Mouse (Mus musculus): ENCODE results near the gene Pwwp2a. TPM values are rescaled to one million over a fixed set of nuclear protein-coding genes. Genes with fewer than 3 reads are reported as not detected.

The Pwwp2a gene
- 9.4 and 11.9 TPM in 2 replicates for polyA plus RNA-seq (2015; fragmentation: Nextera tagmentation; extraction: Ambion mirVana)

- H3K36me3 ChIP-seq (ENCODE audit: control insufficient read depth, insufficient read depth, low read length) = peaks cover under 1% of the 10 kb centered on the region; the same call in 1 of the 2 replicates
These were observed at the start of gene Pwwp2a for GRCm38 (mm10) chr11:43681472-43682414. TSS of gene Pwwp2a (plus strand) at chr11:43681998.

DNA sequence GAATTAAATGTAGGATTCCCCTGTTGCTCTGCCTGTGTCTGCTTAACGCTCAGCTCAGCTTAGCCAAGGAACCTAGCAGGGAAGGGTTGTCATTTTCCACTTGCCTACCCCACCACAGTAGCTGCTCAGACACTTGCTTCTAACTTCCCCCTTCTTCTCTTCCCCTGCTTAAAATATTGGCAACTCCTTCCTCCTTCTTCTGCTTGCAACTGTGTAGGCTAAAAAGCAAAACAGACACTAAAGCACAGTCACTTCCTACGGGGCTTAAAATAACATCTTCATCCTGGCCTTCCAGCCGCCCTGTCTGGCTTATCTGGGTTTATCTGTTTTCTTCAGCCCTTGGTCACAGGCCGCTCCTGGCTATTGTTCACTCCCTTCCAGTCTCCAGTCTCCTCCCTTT is 49.2 kb upstream of the Pwwp2a start:
- Histone ChIP-seq H3K36me3 (ENCODE audit: control insufficient read depth, insufficient read depth, low read length) (no peaks in the 10 kb centered on the region), H3K4me1 (ENCODE audit: control insufficient read depth, insufficient read depth, low read length) (peaks cover 20% of the 10 kb centered on the region), H3K4me2 (ENCODE audit: low read depth, low read length) (no peak overlapping the region), H3K27ac (ENCODE audit: low read length) (peak overlapping the region; percentile 22; the same call in 1 of the 2 replicates), H3K27me3 (ENCODE audit: control insufficient read depth, insufficient read depth, low read length) (no peaks in the 10 kb centered on the region), H3K9ac (ENCODE audit: low read length) (0 out of 2 replicates have a peak overlapping the region, but pooled peaks have one; percentile 3), H3K9me3 (replicated peaks; ENCODE audit: control insufficient read depth, low read length) (no peaks in the 10 kb centered on the region), H3K4me3 (replicated peaks; ENCODE audit: low read length) (no peak overlapping the region)
- no peak for ATAC-seq (ENCODE audit: insufficient read depth, low FRiP score)
- WGBS = 26% methylated on average over 4 of the region's 4 CpGs

More at GRCm38 (mm10) chr11:43681472-43682414, at the start of gene Pwwp2a:
- peak; percentile 100 for ATAC-seq (ENCODE audit: insufficient read depth, low FRiP score)
- H3K27me3 ChIP-seq (ENCODE audit: control insufficient read depth, insufficient read depth, low read length) = no peaks in the 10 kb centered on the region
- H3K9me3 ChIP-seq (replicated peaks; ENCODE audit: control insufficient read depth, low read length) = no peaks in the 10 kb centered on the region
- H3K27ac ChIP-seq (ENCODE audit: low read length) = peak within 1 kb of the TSS; percentile 93
- peak within 1 kb of the TSS; percentile 80 for H3K4me2 ChIP-seq (ENCODE audit: low read depth, low read length)
- WGBS = 0% methylated on average over 73 of the region's 87 CpGs
- H3K4me1 ChIP-seq (ENCODE audit: control insufficient read depth, insufficient read depth, low read length) = peaks cover 6% of the 10 kb centered on the region; the same call in 1 of the 2 replicates
- H3K4me3 ChIP-seq (replicated peaks; ENCODE audit: low read length) = peak within 1 kb of the TSS; percentile 86
- H3K9ac ChIP-seq (ENCODE audit: low read length) = peak within 1 kb of the TSS; percentile 98

DNA sequence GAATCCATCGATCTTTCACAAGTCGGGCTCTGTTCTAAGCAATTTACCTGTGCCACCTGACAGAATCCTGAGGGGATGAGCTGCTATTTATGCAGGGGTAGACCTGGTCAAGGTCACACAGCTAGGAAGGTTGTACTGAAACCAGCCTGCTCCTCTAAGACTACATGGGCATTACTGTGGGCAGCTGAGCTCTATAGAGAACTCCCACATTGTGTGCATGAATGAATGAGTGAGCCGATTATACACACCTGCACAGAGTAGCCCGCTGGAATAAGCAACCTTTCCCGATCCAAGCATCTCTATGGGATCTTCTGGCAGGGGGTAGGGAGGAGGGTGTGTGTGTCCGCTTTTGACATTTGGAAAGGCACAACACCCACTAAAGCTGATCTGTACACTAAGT is 48.6 kb upstream of the Pwwp2a start:
- peak overlapping the region; percentile 74; the same call in 1 of the 2 replicates for H3K27ac ChIP-seq (ENCODE audit: low read length)
- 64% methylated on average over 6 of the region's 6 CpGs for WGBS

DNA sequence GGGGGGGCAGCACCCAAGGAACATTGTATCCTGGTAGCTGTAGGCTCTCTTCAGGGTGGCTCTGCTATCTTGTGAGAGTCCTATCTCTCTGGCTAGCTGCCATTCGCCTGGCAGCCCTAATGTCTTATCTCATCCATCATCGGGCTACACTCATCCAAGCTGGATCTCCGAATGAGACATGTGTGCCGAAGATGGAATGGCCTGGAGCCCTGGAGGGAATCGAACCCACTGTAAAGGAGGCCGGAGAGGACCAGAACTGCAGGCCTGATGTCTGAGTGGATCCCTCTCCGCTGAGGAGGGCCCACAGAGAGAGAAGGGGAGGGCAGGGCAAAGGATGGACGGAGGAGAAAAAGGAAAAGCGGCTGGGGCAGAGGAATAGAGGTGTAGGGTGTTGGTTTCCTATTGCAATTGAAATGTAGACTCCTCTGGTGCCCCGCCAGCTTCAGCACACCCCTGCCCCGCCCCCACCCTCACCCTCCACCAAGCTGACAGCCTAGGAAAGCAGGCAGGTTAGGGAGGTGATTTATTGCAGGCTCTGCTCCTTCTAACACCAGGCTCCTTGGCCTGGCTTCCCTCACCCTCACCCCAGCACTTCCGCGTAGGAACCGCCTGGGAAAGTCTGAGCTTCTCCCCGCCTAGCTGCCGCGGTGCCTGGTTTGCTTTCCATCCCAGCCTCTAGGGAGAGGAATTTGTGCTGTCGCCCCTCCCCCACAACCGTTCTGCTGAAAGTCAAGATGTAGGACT is 48.0 kb upstream of the Pwwp2a start:
- Histone ChIP-seq H3K36me3 (ENCODE audit: control insufficient read depth, insufficient read depth, low read length) (no peaks in the 10 kb centered on the region), H3K4me2 (ENCODE audit: low read depth, low read length) (peak overlapping the region; percentile 39), H3K4me1 (ENCODE audit: control insufficient read depth, insufficient read depth, low read length) (peaks cover 20% of the 10 kb centered on the region), H3K9me3 (replicated peaks; ENCODE audit: control insufficient read depth, low read length) (no peaks in the 10 kb centered on the region), H3K4me3 (replicated peaks; ENCODE audit: low read length) (no peak overlapping the region), H3K27me3 (ENCODE audit: control insufficient read depth, insufficient read depth, low read length) (no peaks in the 10 kb centered on the region), H3K9ac (ENCODE audit: low read length) (peak overlapping the region; percentile 56; the same call in 1 of the 2 replicates), H3K27ac (ENCODE audit: low read length) (peak overlapping the region; percentile 74)
- whole genome bisulfite sequencing = 13% methylated on average over 19 of the region's 19 CpGs
- ATAC-seq (ENCODE audit: insufficient read depth, low FRiP score) = peak; percentile 88

More for the DNA sequence above, 48.6 kb upstream of the Pwwp2a start:
- H3K4me3 ChIP-seq (replicated peaks; ENCODE audit: low read length) = no peak overlapping the region
- H3K9me3 ChIP-seq (replicated peaks; ENCODE audit: control insufficient read depth, low read length) = no peaks in the 10 kb centered on the region
- H3K36me3 ChIP-seq (ENCODE audit: control insufficient read depth, insufficient read depth, low read length) = no peaks in the 10 kb centered on the region
- H3K9ac ChIP-seq (ENCODE audit: low read length) = no peak overlapping the region; the same call in 1 of the 2 replicates
- no peak for ATAC-seq (ENCODE audit: insufficient read depth, low FRiP score)
- no peaks in the 10 kb centered on the region for H3K27me3 ChIP-seq (ENCODE audit: control insufficient read depth, insufficient read depth, low read length)
- no peak overlapping the region for H3K4me2 ChIP-seq (ENCODE audit: low read depth, low read length)
- peaks cover 20% of the 10 kb centered on the region for H3K4me1 ChIP-seq (ENCODE audit: control insufficient read depth, insufficient read depth, low read length)

- Histone ChIP-seq H3K27ac (ENCODE audit: low read length) (no peak overlapping the region), H3K4me1 (ENCODE audit: control insufficient read depth, insufficient read depth, low read length) (peaks cover 20% of the 10 kb centered on the region), H3K9ac (ENCODE audit: low read length) (no peak overlapping the region), H3K36me3 (ENCODE audit: control insufficient read depth, insufficient read depth, low read length) (no peaks in the 10 kb centered on the region), H3K9me3 (replicated peaks; ENCODE audit: control insufficient read depth, low read length) (0 out of 2 replicates have a peak, but pooled peaks cover 4% of the 10 kb centered on the region), H3K4me3 (replicated peaks; ENCODE audit: low read length) (no peak overlapping the region), H3K27me3 (ENCODE audit: control insufficient read depth, insufficient read depth, low read length) (no peaks in the 10 kb centered on the region), H3K4me2 (ENCODE audit: low read depth, low read length) (no peak overlapping the region)
- ATAC-seq (ENCODE audit: insufficient read depth, low FRiP score) = no peak
- 74% methylated on average over 4 of the region's 4 CpGs for WGBS
These were observed 45.0 kb upstream of the Pwwp2a start for GRCm38 (mm10) chr11:43636761-43637160.

- Histone ChIP-seq H3K27ac (ENCODE audit: low read length) (no peak overlapping the region), H3K36me3 (ENCODE audit: control insufficient read depth, insufficient read depth, low read length) (no peaks in the 10 kb centered on the region), H3K4me1 (ENCODE audit: control insufficient read depth, insufficient read depth, low read length) (peaks cover 17% of the 10 kb centered on the region), H3K9me3 (replicated peaks; ENCODE audit: control insufficient read depth, low read length) (0 out of 2 replicates have a peak, but pooled peaks cover 4% of the 10 kb centered on the region), H3K27me3 (ENCODE audit: control insufficient read depth, insufficient read depth, low read length) (no peaks in the 10 kb centered on the region), H3K4me2 (ENCODE audit: low read depth, low read length) (no peak overlapping the region), H3K4me3 (replicated peaks; ENCODE audit: low read length) (no peak overlapping the region), H3K9ac (ENCODE audit: low read length) (no peak overlapping the region)
- 91% methylated on average over 3 of the region's 3 CpGs for WGBS
- ATAC-seq (ENCODE audit: insufficient read depth, low FRiP score) = no peak
These were observed 43.3 kb upstream of the Pwwp2a start for GRCm38 (mm10) chr11:43638486-43638885.

DNA sequence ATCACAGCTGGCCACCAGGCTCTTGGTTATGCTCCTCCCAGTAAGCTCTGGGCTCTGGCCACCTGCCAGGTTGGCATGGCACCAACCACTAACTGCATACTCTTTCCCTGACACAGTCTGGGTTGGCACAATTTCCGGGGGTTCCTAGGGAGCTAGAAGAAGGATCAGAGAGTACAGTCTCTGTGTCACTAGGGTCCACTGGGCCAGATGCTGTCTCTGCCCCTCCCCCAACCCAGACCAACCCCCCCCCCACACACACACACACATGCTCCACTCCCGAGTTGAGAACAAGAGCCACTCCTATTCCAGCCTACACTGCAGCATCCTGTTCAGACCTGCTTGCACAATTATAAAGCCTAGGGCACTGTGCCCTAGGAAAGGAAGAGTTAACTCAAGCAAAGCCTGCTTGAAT is 38.6 kb upstream of the Pwwp2a start:
- 0 out of 2 replicates have a peak, but pooled peaks cover 4% of the 10 kb centered on the region for H3K9me3 ChIP-seq (replicated peaks; ENCODE audit: control insufficient read depth, low read length)
- H3K27me3 ChIP-seq (ENCODE audit: control insufficient read depth, insufficient read depth, low read length) = no peaks in the 10 kb centered on the region
- no peak overlapping the region for H3K4me2 ChIP-seq (ENCODE audit: low read depth, low read length)
- no peaks in the 10 kb centered on the region for H3K36me3 ChIP-seq (ENCODE audit: control insufficient read depth, insufficient read depth, low read length)
- peak; percentile 85 for ATAC-seq (ENCODE audit: insufficient read depth, low FRiP score)
- H3K9ac ChIP-seq (ENCODE audit: low read length) = no peak overlapping the region
- H3K27ac ChIP-seq (ENCODE audit: low read length) = peak overlapping the region; percentile 69
- 17% methylated on average over 2 of the region's 2 CpGs for WGBS
- no peak overlapping the region for H3K4me3 ChIP-seq (replicated peaks; ENCODE audit: low read length)
- peaks cover 12% of the 10 kb centered on the region; the same call in 1 of the 2 replicates for H3K4me1 ChIP-seq (ENCODE audit: control insufficient read depth, insufficient read depth, low read length)

GRCm38 (mm10) chr11:43645286-43645685 is 36.5 kb upstream of the Pwwp2a start:
- ATAC-seq (ENCODE audit: insufficient read depth, low FRiP score) = no peak
- H3K27ac ChIP-seq (ENCODE audit: low read length) = no peak overlapping the region
- H3K27me3 ChIP-seq (ENCODE audit: control insufficient read depth, insufficient read depth, low read length) = no peaks in the 10 kb centered on the region
- peaks cover 12% of the 10 kb centered on the region; the same call in 1 of the 2 replicates for H3K4me1 ChIP-seq (ENCODE audit: control insufficient read depth, insufficient read depth, low read length)
- WGBS = 89% methylated on average over 3 of the region's 3 CpGs
- H3K4me3 ChIP-seq (replicated peaks; ENCODE audit: low read length) = no peak overlapping the region
- H3K9me3 ChIP-seq (replicated peaks; ENCODE audit: control insufficient read depth, low read length) = no peaks in the 10 kb centered on the region
- no peak overlapping the region for H3K9ac ChIP-seq (ENCODE audit: low read length)
- H3K36me3 ChIP-seq (ENCODE audit: control insufficient read depth, insufficient read depth, low read length) = no peaks in the 10 kb centered on the region
- no peak overlapping the region for H3K4me2 ChIP-seq (ENCODE audit: low read depth, low read length)
